Mouse (Mus musculus): ENCODE results near the gene Pianp.

The Pianp gene

GRCm38 (mm10) chr6:125005086-125005485, 8.6 kb downstream of the Pianp start:
- DNase-seq (ENCODE audit: inconsistent age in 2 of 2, low spot score in 1 of 2), result no peak

- DNase-seq (ENCODE audit: inconsistent age in 2 of 2, low spot score in 1 of 2), result no peak
These were observed 11.6 kb downstream of the Pianp start for GRCm38 (mm10) chr6:125008060-125008459.

- peak; percentile 99 for DNase-seq (ENCODE audit: inconsistent age in 2 of 2, low spot score in 1 of 2)
These were observed 12.2 kb downstream of the Pianp start for GRCm38 (mm10) chr6:125008586-125009128.

GRCm38 (mm10) chr6:125009129-125009180, 12.5 kb downstream of the Pianp start, which contains the start of gene Zfp384:
Zfp384 (plus strand) TSS chr6:125009145.
- DNase-seq (ENCODE audit: inconsistent age in 2 of 2, low spot score in 1 of 2), result no peak

- DNase-seq (ENCODE audit: inconsistent age in 2 of 2, low spot score in 1 of 2), result peak; percentile 89 to 93
These were observed 12.9 kb downstream of the Pianp start for GRCm38 (mm10) chr6:125009181-125010073.

GRCm38 (mm10) chr6:125017682-125018081, 21.2 kb downstream of the Pianp start:
- peak in 1 of 2 experiments; percentile 26 for DNase-seq (ENCODE audit: inconsistent age in 2 of 2, low spot score in 1 of 2)

- DNase-seq (ENCODE audit: inconsistent age in 2 of 2, low spot score in 1 of 2), result peak; percentile 48 to 78
These were observed 34.0 kb downstream of the Pianp start for GRCm38 (mm10) chr6:125030532-125030931.

GRCm38 (mm10) chr6:125031604-125032003, 35.1 kb downstream of the Pianp start:
- no peak for DNase-seq (ENCODE audit: inconsistent age in 2 of 2, low spot score in 1 of 2)

- DNase-seq (ENCODE audit: inconsistent age in 2 of 2, low spot score in 1 of 2), result no peak
These were observed 42.2 kb downstream of the Pianp start for GRCm38 (mm10) chr6:125038666-125039065.

- no peak for DNase-seq (ENCODE audit: inconsistent age in 2 of 2, low spot score in 1 of 2)
These were observed 42.6 kb downstream of the Pianp start for GRCm38 (mm10) chr6:125039131-125039530.

- peak; percentile 92 to 96 for DNase-seq (ENCODE audit: inconsistent age in 2 of 2, low spot score in 1 of 2)
These were observed 43.1 kb downstream of the Pianp start, which contains the start of gene Ing4 for GRCm38 (mm10) chr6:125039533-125040153. Ing4 (plus strand) TSS chr6:125039760.

- peak in 1 of 2 experiments; percentile 46 for DNase-seq (ENCODE audit: inconsistent age in 2 of 2, low spot score in 1 of 2)
These were observed 43.7 kb downstream of the Pianp start for GRCm38 (mm10) chr6:125040221-125040620.

- DNase-seq (ENCODE audit: inconsistent age in 2 of 2, low spot score in 1 of 2), result peak in 1 of 2 experiments; percentile 65
These were observed 44.6 kb downstream of the Pianp start for GRCm38 (mm10) chr6:125041047-125041446.

GRCm38 (mm10) chr6:125042081-125042480, 45.6 kb downstream of the Pianp start:
- no peak for DNase-seq (ENCODE audit: inconsistent age in 2 of 2, low spot score in 1 of 2)

- peak; percentile 80 to 91 for DNase-seq (ENCODE audit: inconsistent age in 2 of 2, low spot score in 1 of 2)
These were observed 50.2 kb downstream of the Pianp start for GRCm38 (mm10) chr6:125046691-125047090.

- DNase-seq (ENCODE audit: inconsistent age in 2 of 2, low spot score in 1 of 2), result no peak
These were observed 53.2 kb downstream of the Pianp start, which contains the start of gene Acrbp for GRCm38 (mm10) chr6:125049678-125050077. Acrbp (plus strand) TSS chr6:125049689.

- DNase-seq (ENCODE audit: inconsistent age in 2 of 2, low spot score in 1 of 2), result no peak
These were observed 54.7 kb downstream of the Pianp start for GRCm38 (mm10) chr6:125051237-125051636.
